24 mouse cellular contexts compared by ENCODE assay signal in genomic region chr1:128636258-128637229, GRCm38 (mm10). TPM values are rescaled to one million over a fixed set of nuclear protein-coding genes. Genes with fewer than 3 reads are reported as not detected.
DNase-seq lines count a peak whose midpoint lies in the region; ATAC-seq lines count a peak whose summit lies in the region.
"Had no signal": no experiment of that assay in that cellular context is flagged by ENCODE, and none has a peak within 500 bp of the region (broad histone marks: within the 10 kb centered on the region; RNA-seq: fewer than 3 reads in every experiment).

No protein-coding gene starts in this region.

- peak; percentile 28 for DNase-seq in kidney, postnatal 10 days
- peak; percentile 42 for DNase-seq in lung, postnatal 36 days
- DNase-seq in lung, postnatal 25 days (ENCODE audit: low spot score) = no peak
- no peak for DNase-seq in ovary, adult 18-20 months (ENCODE audit: low spot score)
- DNase-seq: adrenal gland, adult 8-10 months; adrenal gland, postnatal 36 days; cerebellum, adult 11 months; cerebellum, adult 8-10 months; cerebellum, postnatal 14 days; gastrocnemius, postnatal 10 days; heart, adult 2 months; heart, postnatal 14 days had no signal

- H3K27me3 ChIP-seq in kidney, embryonic 15.5 days = no peaks in the 10 kb centered on the region
- H3K27me3 ChIP-seq: embryonic facial prominence, embryonic 15.5 days; heart, embryonic 15.5 days had no signal

- ATAC-seq in kidney, embryonic 15.5 days (replicated peaks; ENCODE audit: low FRiP score) = no peak
- peak; percentile 51; the same call in 1 of the 2 replicates for ATAC-seq in common myeloid progenitor, adult 5-6 weeks (replicated peaks; ENCODE audit: low read depth, poor library complexity, severe bottlenecking)
- ATAC-seq in megakaryocyte progenitor cell, adult 5-6 weeks (replicated peaks; ENCODE audit: poor library complexity) = peak; percentile 44; the same call in 1 of the 2 replicates
- no peak for ATAC-seq in megakaryocyte-erythroid progenitor cell, adult 5-6 weeks (replicated peaks; ENCODE audit: low FRiP score, low TSS enrichment, poor library complexity, severe bottlenecking)
- ATAC-seq: forebrain, embryonic 14.5 days had no signal

- H3K4me2 ChIP-seq in kidney, embryonic 15.5 days = no peak overlapping the region
- H3K4me2 ChIP-seq: embryonic facial prominence, embryonic 15.5 days; heart, embryonic 11.5 days; heart, embryonic 15.5 days; hindbrain, embryonic 14.5 days had no signal

- H3K9me3 ChIP-seq in kidney, embryonic 15.5 days (replicated peaks) = no peaks in the 10 kb centered on the region
- H3K9me3 ChIP-seq: embryonic facial prominence, embryonic 15.5 days; forebrain, embryonic 10.5 days; heart, embryonic 15.5 days; hindbrain, embryonic 10.5 days had no signal

- WGBS in kidney, embryonic 15.5 days = 80% methylated on average over 10 of the region's 10 CpGs

- H3K4me3 ChIP-seq in kidney, embryonic 15.5 days (replicated peaks) = no peak overlapping the region
- H3K4me3 ChIP-seq: embryonic facial prominence, embryonic 15.5 days; erythroblast, embryonic 14.5 days; forebrain, embryonic 10.5 days; heart, adult 2 months; heart, embryonic 15.5 days; hindbrain, embryonic 10.5 days had no signal

- H3K27ac ChIP-seq in kidney, embryonic 15.5 days = no peak overlapping the region
- H3K27ac ChIP-seq: embryonic facial prominence, embryonic 15.5 days; forebrain, embryonic 10.5 days; heart, adult 2 months; heart, embryonic 15.5 days; hindbrain, embryonic 10.5 days; hindbrain, embryonic 14.5 days had no signal

- no peaks in the 10 kb centered on the region for H3K36me3 ChIP-seq in kidney, embryonic 15.5 days
- H3K36me3 ChIP-seq: embryonic facial prominence, embryonic 15.5 days; forebrain, embryonic 10.5 days; heart, embryonic 15.5 days; hindbrain, embryonic 10.5 days had no signal

- H3K4me1 ChIP-seq in kidney, embryonic 15.5 days = peaks cover 13% of the 10 kb centered on the region
- H3K4me1 ChIP-seq: embryonic facial prominence, embryonic 15.5 days; heart, embryonic 15.5 days had no signal

- H3K9ac ChIP-seq in kidney, embryonic 15.5 days = no peak overlapping the region
- H3K9ac ChIP-seq: embryonic facial prominence, embryonic 15.5 days; heart, embryonic 15.5 days; hindbrain, embryonic 14.5 days had no signal

RNA-seq across cellular contexts. Expression of gene Cxcr4, which starts 44.5 kb away (rescaled TPM):
- polyA plus RNA-seq in kidney, embryonic 15.5 days (2015; fragmentation: Nextera tagmentation; extraction: Ambion mirVana) = 8.8 and 9.8 TPM in 2 replicates
- total RNA-seq in common myeloid progenitor, adult 5-6 weeks (2017) = 77.8 and 110 TPM in 2 replicates
- 268 and 279 TPM in 2 replicates for total RNA-seq in megakaryocyte progenitor cell, adult 5-6 weeks (2015)
- 187 and 192 TPM in 2 replicates for total RNA-seq in megakaryocyte progenitor cell, adult 5-6 weeks (2017)
- 29.9 and 35.0 TPM in 2 replicates for total RNA-seq in megakaryocyte-erythroid progenitor cell, adult 5-6 weeks (2014; fragmentation: Nextera tagmentation)
- 22.7 and 29.0 TPM in 2 replicates for total RNA-seq in megakaryocyte-erythroid progenitor cell, adult 5-6 weeks (2017)
- polyA plus RNA-seq: erythroblast, embryonic 14.5 days had no signal

Comparison
In these comparisons a context has a peak if more than half of its experiments do, and no peak if none do; other contexts are left out.
1. DNase-seq: peak in kidney, postnatal 10 days (single experiment) and lung, postnatal 36 days (single experiment); none in lung, postnatal 25 days (single experiment) and ovary, adult 18-20 months (single experiment).
2. ATAC-seq: peak in common myeloid progenitor, adult 5-6 weeks (single experiment) and megakaryocyte progenitor cell, adult 5-6 weeks (single experiment); none in kidney, embryonic 15.5 days (single experiment) and megakaryocyte-erythroid progenitor cell, adult 5-6 weeks (single experiment).